Mouse (Mus musculus): ENCODE data around the gene Snx21.

DNA sequence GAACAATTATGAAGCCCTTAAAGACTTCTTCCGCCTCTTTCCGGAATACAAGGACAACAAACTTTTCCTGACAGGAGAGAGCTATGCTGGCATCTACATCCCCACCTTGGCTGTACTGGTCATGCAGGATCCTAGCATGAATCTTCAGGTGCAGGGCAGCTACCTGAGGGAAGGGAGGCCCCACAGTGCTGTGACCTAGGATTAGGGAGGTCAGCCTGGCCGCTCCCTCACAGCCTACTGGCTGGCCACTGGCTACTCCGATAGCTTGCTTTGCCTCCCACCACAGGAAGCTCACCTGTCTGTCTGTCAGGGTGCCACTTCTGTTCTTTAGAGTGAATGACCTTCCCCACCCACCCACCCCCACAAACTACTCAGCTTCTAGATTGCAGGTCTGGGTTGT lies 49.5 kb downstream of the Snx21 start:
- TF ChIP-seq POLR2A (IDR thresholded peaks at IDR 0.05; ENCODE audit: insufficient read length, low read depth), result no peak
- TF ChIP-seq MAX (IDR thresholded peaks at IDR 0.05; ENCODE audit: low read depth), result no peak
- TF ChIP-seq POLR2AphosphoS2 (IDR thresholded peaks at IDR 0.05; ENCODE audit: insufficient read length, low read depth), result peak; percentile 68

Measured in myocyte (in vitro differentiated cells).